Mouse (Mus musculus): Measurements from ENCODE around the gene Maml2. TPM values are rescaled to one million over a fixed set of nuclear protein-coding genes. Genes with fewer than 3 reads are reported as not detected.

Maml2 gene
- total RNA-seq, 1 experiment, result 1.9 TPM

- TF ChIP-seq HCFC1 (IDR thresholded peaks at IDR 0.05; ENCODE audit: borderline replicate concordance, insufficient read depth, low read length) (no peak), CHD2 (IDR thresholded peaks at IDR 0.05; ENCODE audit: low read depth, low read length) (no peak), ZC3H11A (IDR thresholded peaks at IDR 0.05; ENCODE audit: borderline replicate concordance, low read depth, low read length) (no peak), ZNF384 (IDR thresholded peaks at IDR 0.05; ENCODE audit: low read depth, low read length) (no peak), MAFK (IDR thresholded peaks at IDR 0.05; ENCODE audit: insufficient read depth, low read depth, low read length) (no peak)
- no peak for DNase-seq (ENCODE audit: low read depth, low spot score)
- Histone ChIP-seq H3K9me3 (ENCODE audit: control insufficient read depth, insufficient read depth, low read depth, low read length) (no peaks in the 10 kb centered on the region), H3K9ac (ENCODE audit: insufficient read depth, low read depth, low read length, poor library complexity, severe bottlenecking) (no peak overlapping the region), H3K36me3 (ENCODE audit: control insufficient read depth, insufficient read depth, low read length, poor library complexity, severe bottlenecking) (no peaks in the 10 kb centered on the region), H3K27ac (ENCODE audit: insufficient read depth, low read depth, low read length, poor library complexity, severe bottlenecking) (no peak overlapping the region), H3K4me3 (ENCODE audit: insufficient read depth in 1 of 2, low read depth in 1 of 2, low read length in 2 of 2, poor library complexity in 1 of 2, severe bottlenecking in 1 of 2) (no peak overlapping the region), H3K4me1 (ENCODE audit: control insufficient read depth in 2 of 2, insufficient read depth in 2 of 2, low read length in 2 of 2, poor library complexity in 1 of 2) (no peaks in the 10 kb centered on the region)
- in situ Hi-C loops (cut with MboI; ENCODE audit: low sequenced_read_pairs in 2 of 2, unreplicated experiment in 2 of 2), result no loop called here
Measured at GRCm38 (mm10) chr9:13681147-13681546, 383.4 kb downstream of the Maml2 start.

DNA sequence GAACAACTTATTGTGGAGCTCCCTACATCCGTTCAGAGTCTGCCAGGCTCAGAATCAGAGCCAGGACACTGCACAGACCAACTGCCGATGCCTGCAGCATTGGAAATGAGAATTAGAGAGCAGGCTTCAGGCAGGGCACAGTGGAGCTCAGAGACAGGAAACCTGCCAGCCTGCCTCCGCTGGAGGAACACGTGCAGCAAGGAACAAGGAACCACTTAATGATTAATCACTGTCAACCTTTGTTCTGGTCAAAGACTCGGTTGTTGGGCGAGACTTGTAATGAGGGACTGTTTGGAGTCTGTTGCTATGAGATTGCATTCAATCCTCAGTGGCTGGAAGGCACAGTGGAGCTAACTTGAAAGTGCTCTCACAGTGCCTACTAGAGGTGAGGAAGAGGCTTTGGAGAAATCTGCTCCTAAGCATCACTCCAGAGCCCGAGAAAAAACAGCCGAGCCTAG lies 383.9 kb downstream of the Maml2 start:
- TF ChIP-seq MAFK (IDR thresholded peaks at IDR 0.05; ENCODE audit: insufficient read depth, low read depth, low read length) (no peak), ZNF384 (IDR thresholded peaks at IDR 0.05; ENCODE audit: low read depth, low read length) (no peak), CHD2 (IDR thresholded peaks at IDR 0.05; ENCODE audit: low read depth, low read length) (no peak), ZC3H11A (IDR thresholded peaks at IDR 0.05; ENCODE audit: borderline replicate concordance, low read depth, low read length) (no peak), HCFC1 (IDR thresholded peaks at IDR 0.05; ENCODE audit: borderline replicate concordance, insufficient read depth, low read length) (no peak)
- Histone ChIP-seq H3K36me3 (ENCODE audit: control insufficient read depth, insufficient read depth, low read length, poor library complexity, severe bottlenecking) (no peaks in the 10 kb centered on the region), H3K27ac (ENCODE audit: insufficient read depth, low read depth, low read length, poor library complexity, severe bottlenecking) (no peak overlapping the region), H3K9me3 (ENCODE audit: control insufficient read depth, insufficient read depth, low read depth, low read length) (no peaks in the 10 kb centered on the region), H3K4me1 (ENCODE audit: control insufficient read depth in 2 of 2, insufficient read depth in 2 of 2, low read length in 2 of 2, poor library complexity in 1 of 2) (no peaks in the 10 kb centered on the region), H3K4me3 (ENCODE audit: insufficient read depth in 1 of 2, low read depth in 1 of 2, low read length in 2 of 2, poor library complexity in 1 of 2, severe bottlenecking in 1 of 2) (no peak overlapping the region), H3K9ac (ENCODE audit: insufficient read depth, low read depth, low read length, poor library complexity, severe bottlenecking) (no peak overlapping the region)
- in situ Hi-C loops (cut with MboI; ENCODE audit: low sequenced_read_pairs in 2 of 2, unreplicated experiment in 2 of 2), result no loop called here
- no peak for DNase-seq (ENCODE audit: low read depth, low spot score)

GRCm38 (mm10) chr9:13684327-13684934 lies 386.7 kb downstream of the Maml2 start:
- Histone ChIP-seq H3K9me3 (ENCODE audit: control insufficient read depth, insufficient read depth, low read depth, low read length) (no peaks in the 10 kb centered on the region), H3K4me1 (ENCODE audit: control insufficient read depth in 2 of 2, insufficient read depth in 2 of 2, low read length in 2 of 2, poor library complexity in 1 of 2) (peaks cover 3 to 5% of the 10 kb centered on the region in 2 experiments; a peak in 2 of 4 replicates), H3K36me3 (ENCODE audit: control insufficient read depth, insufficient read depth, low read length, poor library complexity, severe bottlenecking) (no peaks in the 10 kb centered on the region), H3K27ac (ENCODE audit: insufficient read depth, low read depth, low read length, poor library complexity, severe bottlenecking) (no peak overlapping the region), H3K4me3 (ENCODE audit: insufficient read depth in 1 of 2, low read depth in 1 of 2, low read length in 2 of 2, poor library complexity in 1 of 2, severe bottlenecking in 1 of 2) (no peak overlapping the region), H3K9ac (ENCODE audit: insufficient read depth, low read depth, low read length, poor library complexity, severe bottlenecking) (no peak overlapping the region)
- in situ Hi-C loops (cut with MboI; ENCODE audit: low sequenced_read_pairs in 2 of 2, unreplicated experiment in 2 of 2), result no loop called here
- no peak for DNase-seq (ENCODE audit: low read depth, low spot score)
- no peak for TF ChIP-seq MAFK (IDR thresholded peaks at IDR 0.05; ENCODE audit: insufficient read depth, low read depth, low read length)
- TF ChIP-seq CHD2 (IDR thresholded peaks at IDR 0.05; ENCODE audit: low read depth, low read length), result no peak
- no peak for TF ChIP-seq HCFC1 (IDR thresholded peaks at IDR 0.05; ENCODE audit: borderline replicate concordance, insufficient read depth, low read length)
- no peak for TF ChIP-seq ZC3H11A (IDR thresholded peaks at IDR 0.05; ENCODE audit: borderline replicate concordance, low read depth, low read length)
- no peak for TF ChIP-seq ZNF384 (IDR thresholded peaks at IDR 0.05; ENCODE audit: low read depth, low read length)

- DNase-seq (ENCODE audit: low read depth, low spot score), result peak; percentile 66
- in situ Hi-C loops (cut with MboI; ENCODE audit: low sequenced_read_pairs in 2 of 2, unreplicated experiment in 2 of 2), result no loop called here
Measured at GRCm38 (mm10) chr9:13686977-13687659, 389.4 kb downstream of the Maml2 start.

More at GRCm38 (mm10) chr9:13686977-13687659, 389.4 kb downstream of the Maml2 start:
- Histone ChIP-seq H3K9ac (ENCODE audit: insufficient read depth, low read depth, low read length, poor library complexity, severe bottlenecking) (no peak overlapping the region), H3K9me3 (ENCODE audit: control insufficient read depth, insufficient read depth, low read depth, low read length) (no peaks in the 10 kb centered on the region), H3K4me1 (ENCODE audit: control insufficient read depth in 2 of 2, insufficient read depth in 2 of 2, low read length in 2 of 2, poor library complexity in 1 of 2) (peaks cover 7 to 9% of the 10 kb centered on the region in 2 experiments), H3K36me3 (ENCODE audit: control insufficient read depth, insufficient read depth, low read length, poor library complexity, severe bottlenecking) (no peaks in the 10 kb centered on the region), H3K4me3 (ENCODE audit: insufficient read depth in 1 of 2, low read depth in 1 of 2, low read length in 2 of 2, poor library complexity in 1 of 2, severe bottlenecking in 1 of 2) (no peak overlapping the region), H3K27ac (ENCODE audit: insufficient read depth, low read depth, low read length, poor library complexity, severe bottlenecking) (no peak overlapping the region)
- TF ChIP-seq ZC3H11A (IDR thresholded peaks at IDR 0.05; ENCODE audit: borderline replicate concordance, low read depth, low read length) (no peak), HCFC1 (IDR thresholded peaks at IDR 0.05; ENCODE audit: borderline replicate concordance, insufficient read depth, low read length) (no peak), MAFK (IDR thresholded peaks at IDR 0.05; ENCODE audit: insufficient read depth, low read depth, low read length) (no peak), ZNF384 (IDR thresholded peaks at IDR 0.05; ENCODE audit: low read depth, low read length) (no peak), CHD2 (IDR thresholded peaks at IDR 0.05; ENCODE audit: low read depth, low read length) (no peak)
